ENCODE assay signal across 28 mouse cellular contexts in genomic region chr15:81172259-81172658, GRCm38 (mm10).
"Had no signal": no experiment of that assay in that cellular context is flagged by ENCODE, and none has a peak within 500 bp of the region (broad histone marks: within the 10 kb centered on the region; RNA-seq: fewer than 3 reads in every experiment).

No protein-coding gene starts in this region.

- H3K4me2 ChIP-seq: embryonic facial prominence, embryonic 12.5 days; embryonic facial prominence, embryonic 13.5 days; embryonic facial prominence, embryonic 15.5 days; forebrain, embryonic 12.5 days; forebrain, embryonic 13.5 days; forebrain, embryonic 15.5 days had no signal

- H3K27me3 ChIP-seq: embryonic facial prominence, embryonic 12.5 days; embryonic facial prominence, embryonic 13.5 days; embryonic facial prominence, embryonic 15.5 days; forebrain, embryonic 12.5 days; forebrain, embryonic 13.5 days; forebrain, embryonic 15.5 days had no signal

- H3K27ac ChIP-seq: embryonic facial prominence, embryonic 12.5 days; embryonic facial prominence, embryonic 13.5 days; embryonic facial prominence, embryonic 15.5 days; forebrain, embryonic 10.5 days; forebrain, embryonic 12.5 days; forebrain, embryonic 13.5 days; forebrain, embryonic 15.5 days; gastrocnemius, adult 2 months; heart, adult 2 months; heart, embryonic 10.5 days had no signal

- H3K36me3 ChIP-seq: embryonic facial prominence, embryonic 12.5 days; embryonic facial prominence, embryonic 15.5 days; forebrain, embryonic 15.5 days had no signal

- ATAC-seq: forebrain, embryonic 13.5 days; forebrain, embryonic 14.5 days; forebrain, embryonic 15.5 days; forebrain, embryonic 16.5 days; forebrain, postnatal 0 days had no signal

- H3K9me3 ChIP-seq: embryonic facial prominence, embryonic 12.5 days; embryonic facial prominence, embryonic 13.5 days; embryonic facial prominence, embryonic 15.5 days; forebrain, embryonic 10.5 days; forebrain, embryonic 12.5 days; forebrain, embryonic 13.5 days; forebrain, embryonic 15.5 days; heart, embryonic 10.5 days had no signal

- H3K4me3 ChIP-seq: embryonic facial prominence, embryonic 12.5 days; embryonic facial prominence, embryonic 13.5 days; embryonic facial prominence, embryonic 15.5 days; erythroblast, embryonic 14.5 days; forebrain, embryonic 10.5 days; forebrain, embryonic 12.5 days; forebrain, embryonic 13.5 days; forebrain, embryonic 15.5 days; gastrocnemius, adult 2 months; heart, adult 2 months; heart, embryonic 10.5 days had no signal

- DNase-seq: cerebellum, adult 2 months; cerebellum, adult 8-10 months; cerebellum, adult 9-10 months; cerebellum, adult 9-11 months; cerebellum, postnatal 10 days; cerebellum, postnatal 14 days; cerebellum, postnatal 25 days; cerebellum, postnatal 36 days; embryo, embryonic 11 days; forebrain, postnatal 0 days; gastrocnemius, adult 2 months; gastrocnemius, postnatal 10 days; gastrocnemius, postnatal 14 days; gastrocnemius, postnatal 25 days; gastrocnemius, postnatal 36 days; heart, adult 18-20 months; heart, adult 2 months had no signal

- H3K9ac ChIP-seq: embryonic facial prominence, embryonic 12.5 days; embryonic facial prominence, embryonic 13.5 days; embryonic facial prominence, embryonic 15.5 days; forebrain, embryonic 12.5 days; forebrain, embryonic 13.5 days; forebrain, embryonic 15.5 days; forebrain, postnatal 0 days had no signal

- H3K4me1 ChIP-seq: embryonic facial prominence, embryonic 12.5 days; forebrain, embryonic 10.5 days; forebrain, embryonic 12.5 days had no signal
